Mouse (Mus musculus): ENCODE data around the gene Aldh3b2. TPM values are rescaled to one million over a fixed set of nuclear protein-coding genes. Genes with fewer than 3 reads are reported as not detected.
"Not testable (repeated sequence)": the region's sequence is repeated elsewhere in the genome, so short reads cannot be mapped to it uniquely, and the experiment has no call there.

Gene Aldh3b2
- total RNA-seq, 1 experiment from 2014 or later = not detected

GRCm38 (mm10) chr19:3942986-3943735 lies 29.0 kb upstream of the Aldh3b2 start:
- ATAC-seq (replicated peaks in 1 of 2; ENCODE audit: insufficient read depth in 1 of 2, low FRiP score in 2 of 2, low TSS enrichment in 1 of 2, low read depth in 1 of 2, poor library complexity in 2 of 2, severe bottlenecking in 2 of 2) = peak; percentile 25 to 65; a peak in 2 of 4 replicates

GRCm38 (mm10) chr19:3945872-3946564 lies 26.1 kb upstream of the Aldh3b2 start:
- ATAC-seq (replicated peaks in 1 of 2; ENCODE audit: insufficient read depth in 1 of 2, low FRiP score in 2 of 2, low TSS enrichment in 1 of 2, low read depth in 1 of 2, poor library complexity in 2 of 2, severe bottlenecking in 2 of 2) = no peak

DNA sequence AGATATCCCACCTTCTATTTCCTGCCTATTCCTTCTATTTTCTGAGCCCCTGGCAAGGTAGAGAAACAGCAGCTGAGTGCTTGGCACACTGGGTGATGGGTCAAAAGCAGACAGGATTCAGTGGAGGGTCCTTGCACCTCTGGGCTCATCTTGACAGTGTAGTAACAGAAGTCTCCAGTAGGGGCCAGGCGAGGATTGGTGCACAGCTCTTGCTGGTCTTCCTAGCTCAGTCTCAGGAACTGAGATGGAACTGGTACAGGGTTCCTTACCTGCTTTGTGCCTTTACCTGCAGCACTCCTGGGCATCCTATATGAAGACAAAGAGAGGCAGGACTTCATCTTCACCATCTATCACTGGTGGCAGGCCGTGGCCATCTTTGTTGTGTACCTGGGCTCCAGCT lies 25.4 kb upstream of the Aldh3b2 start:
- ATAC-seq (replicated peaks in 1 of 2; ENCODE audit: insufficient read depth in 1 of 2, low FRiP score in 2 of 2, low TSS enrichment in 1 of 2, low read depth in 1 of 2, poor library complexity in 2 of 2, severe bottlenecking in 2 of 2) = peak; percentile 46 to 72; a peak in 1 of 4 replicates

GRCm38 (mm10) chr19:3947813-3948212 lies 24.3 kb upstream of the Aldh3b2 start:
- no peak for ATAC-seq (replicated peaks in 1 of 2; ENCODE audit: insufficient read depth in 1 of 2, low FRiP score in 2 of 2, low TSS enrichment in 1 of 2, low read depth in 1 of 2, poor library complexity in 2 of 2, severe bottlenecking in 2 of 2)

GRCm38 (mm10) chr19:3948546-3948945 lies 23.6 kb upstream of the Aldh3b2 start:
- no peak for ATAC-seq (replicated peaks in 1 of 2; ENCODE audit: insufficient read depth in 1 of 2, low FRiP score in 2 of 2, low TSS enrichment in 1 of 2, low read depth in 1 of 2, poor library complexity in 2 of 2, severe bottlenecking in 2 of 2)

DNA sequence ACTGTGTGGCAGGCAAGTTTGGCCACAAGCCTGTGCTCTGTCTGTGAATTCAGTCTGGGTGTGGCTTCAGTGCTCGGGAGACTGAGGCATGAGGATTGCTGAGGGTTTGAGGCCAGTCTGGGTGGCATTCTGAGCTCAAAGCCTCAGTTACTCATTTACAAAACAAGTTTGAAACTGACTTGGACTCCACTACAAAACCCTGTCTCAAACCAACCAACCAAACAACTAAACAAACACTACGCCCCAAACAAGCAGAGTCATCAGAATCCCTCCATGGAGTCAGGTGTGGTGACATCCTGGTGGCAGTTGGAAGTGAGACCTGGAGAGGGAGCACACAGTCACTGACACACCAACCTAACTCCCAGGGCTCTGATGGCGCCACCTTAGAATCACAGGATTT lies 21.8 kb upstream of the Aldh3b2 start:
- ATAC-seq (replicated peaks in 1 of 2; ENCODE audit: insufficient read depth in 1 of 2, low FRiP score in 2 of 2, low TSS enrichment in 1 of 2, low read depth in 1 of 2, poor library complexity in 2 of 2, severe bottlenecking in 2 of 2) = no peak

- ATAC-seq (replicated peaks in 1 of 2; ENCODE audit: insufficient read depth in 1 of 2, low FRiP score in 2 of 2, low TSS enrichment in 1 of 2, low read depth in 1 of 2, poor library complexity in 2 of 2, severe bottlenecking in 2 of 2) = no peak
Observed at GRCm38 (mm10) chr19:3951461-3951860, 20.7 kb upstream of the Aldh3b2 start.

- no peak for ATAC-seq (replicated peaks in 1 of 2; ENCODE audit: insufficient read depth in 1 of 2, low FRiP score in 2 of 2, low TSS enrichment in 1 of 2, low read depth in 1 of 2, poor library complexity in 2 of 2, severe bottlenecking in 2 of 2)
Observed at GRCm38 (mm10) chr19:3952099-3952498, 20.0 kb upstream of the Aldh3b2 start.

DNA sequence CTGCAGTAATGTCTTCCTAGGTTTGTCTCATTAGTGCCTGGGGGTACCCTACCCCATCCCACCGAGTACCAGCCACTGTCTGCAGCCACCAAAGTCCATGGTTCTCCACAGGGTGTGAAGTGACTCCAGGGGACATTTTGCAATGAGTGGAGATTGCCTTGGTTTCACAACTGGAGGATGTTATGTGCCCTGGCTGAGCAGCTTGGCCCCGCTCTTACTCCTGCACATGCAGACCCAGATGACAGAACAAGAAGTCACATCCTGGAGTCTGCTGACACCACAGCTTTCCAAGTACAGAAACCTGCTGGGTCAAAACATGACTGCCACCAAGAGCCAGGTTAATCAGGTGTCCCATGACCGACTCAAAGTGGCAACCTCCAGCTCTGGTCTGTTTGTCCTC lies 17.1 kb upstream of the Aldh3b2 start:
- ATAC-seq (replicated peaks in 1 of 2; ENCODE audit: insufficient read depth in 1 of 2, low FRiP score in 2 of 2, low TSS enrichment in 1 of 2, low read depth in 1 of 2, poor library complexity in 2 of 2, severe bottlenecking in 2 of 2) = no peak

- ATAC-seq (replicated peaks in 1 of 2; ENCODE audit: insufficient read depth in 1 of 2, low FRiP score in 2 of 2, low TSS enrichment in 1 of 2, low read depth in 1 of 2, poor library complexity in 2 of 2, severe bottlenecking in 2 of 2) = no peak
Observed at GRCm38 (mm10) chr19:3955804-3956203, 16.3 kb upstream of the Aldh3b2 start.

DNA sequence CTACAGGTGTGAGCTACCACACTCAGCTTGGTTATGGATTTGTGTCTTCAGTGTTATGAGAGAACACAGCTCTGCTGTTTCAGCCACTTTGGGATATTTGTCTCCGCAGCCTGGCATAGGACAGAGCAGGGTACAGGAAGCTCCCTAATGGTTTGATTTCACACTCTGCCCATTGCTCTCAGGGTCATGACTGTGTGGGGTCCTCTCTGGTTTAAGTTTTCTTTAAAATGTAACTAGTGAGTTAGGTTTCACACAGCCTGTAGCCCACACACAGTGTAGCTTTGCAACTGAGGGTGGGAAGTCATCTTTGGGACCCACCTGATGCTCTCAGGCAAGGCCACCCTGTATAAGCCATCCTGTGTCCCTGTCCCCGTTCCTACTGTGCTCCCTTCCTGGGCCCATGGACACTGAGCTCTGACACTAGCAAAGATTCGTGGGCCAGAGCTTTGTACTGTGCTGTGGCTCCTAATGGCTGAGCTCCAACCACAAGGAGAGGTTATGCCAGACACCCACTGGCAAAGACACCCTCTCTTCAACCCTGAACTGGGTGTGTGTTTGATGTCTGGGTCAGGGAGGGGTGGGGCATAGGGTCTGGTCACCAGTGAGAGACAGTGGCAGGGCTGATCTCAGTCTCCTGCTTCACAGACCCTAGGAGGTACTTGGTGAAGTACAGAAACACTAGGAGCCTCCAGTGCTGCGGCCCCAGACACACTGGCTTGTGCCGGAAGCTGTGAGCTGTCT lies 14.7 kb upstream of the Aldh3b2 start:
- ATAC-seq (replicated peaks in 1 of 2; ENCODE audit: insufficient read depth in 1 of 2, low FRiP score in 2 of 2, low TSS enrichment in 1 of 2, low read depth in 1 of 2, poor library complexity in 2 of 2, severe bottlenecking in 2 of 2) = not testable (repeated sequence)

DNA sequence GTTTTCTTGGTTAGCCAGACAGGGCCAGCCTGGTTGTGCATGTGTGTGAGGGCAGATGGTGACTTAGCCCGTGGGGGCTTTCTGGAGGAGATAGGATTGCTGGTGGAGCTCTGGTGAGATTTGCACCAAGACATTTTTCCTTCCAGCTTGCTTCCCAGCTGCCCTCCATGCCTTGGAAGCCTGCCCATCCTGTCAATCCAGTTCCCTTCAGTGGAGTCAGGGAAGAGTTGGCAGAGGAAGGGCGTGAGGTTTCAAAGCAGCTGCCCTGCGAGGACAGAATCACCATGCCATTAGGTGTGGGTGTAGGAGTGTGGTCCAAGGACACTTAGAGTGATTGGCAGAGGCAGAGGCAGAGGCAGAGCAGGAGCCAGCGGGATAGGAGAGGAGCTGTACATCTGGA lies 13.7 kb upstream of the Aldh3b2 start, which contains the start of gene Aldh3b3:
Gene Aldh3b3 (plus strand): TSS at position 176 of the 400 bp plus-strand sequence.
- no peak for ATAC-seq (replicated peaks in 1 of 2; ENCODE audit: insufficient read depth in 1 of 2, low FRiP score in 2 of 2, low TSS enrichment in 1 of 2, low read depth in 1 of 2, poor library complexity in 2 of 2, severe bottlenecking in 2 of 2)

- no peak for ATAC-seq (replicated peaks in 1 of 2; ENCODE audit: insufficient read depth in 1 of 2, low FRiP score in 2 of 2, low TSS enrichment in 1 of 2, low read depth in 1 of 2, poor library complexity in 2 of 2, severe bottlenecking in 2 of 2)
Observed at GRCm38 (mm10) chr19:3959030-3959429, 13.1 kb upstream of the Aldh3b2 start.

- no peak for ATAC-seq (replicated peaks in 1 of 2; ENCODE audit: insufficient read depth in 1 of 2, low FRiP score in 2 of 2, low TSS enrichment in 1 of 2, low read depth in 1 of 2, poor library complexity in 2 of 2, severe bottlenecking in 2 of 2)
Observed at GRCm38 (mm10) chr19:3960211-3960610, 11.9 kb upstream of the Aldh3b2 start.

DNA sequence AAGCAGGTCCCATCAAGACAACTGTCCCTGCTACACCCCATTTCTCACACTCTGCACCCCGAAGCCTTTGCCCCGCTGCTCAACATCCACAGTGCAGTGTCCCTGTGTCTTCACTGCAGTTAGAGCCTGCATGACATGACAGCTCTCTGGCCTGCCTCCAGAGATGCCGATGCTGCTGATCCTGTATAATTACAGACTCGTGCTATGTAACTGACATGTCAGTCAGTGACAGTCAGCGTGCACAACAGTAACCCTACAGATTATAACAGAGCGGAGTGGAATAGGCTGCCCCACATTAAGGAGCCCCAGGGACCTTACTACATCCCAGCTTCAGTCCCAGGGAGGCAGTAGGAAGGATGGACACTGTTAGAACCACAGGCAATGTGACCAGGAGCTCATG lies 10.3 kb upstream of the Aldh3b2 start:
- ATAC-seq (replicated peaks in 1 of 2; ENCODE audit: insufficient read depth in 1 of 2, low FRiP score in 2 of 2, low TSS enrichment in 1 of 2, low read depth in 1 of 2, poor library complexity in 2 of 2, severe bottlenecking in 2 of 2) = not testable (repeated sequence)

DNA sequence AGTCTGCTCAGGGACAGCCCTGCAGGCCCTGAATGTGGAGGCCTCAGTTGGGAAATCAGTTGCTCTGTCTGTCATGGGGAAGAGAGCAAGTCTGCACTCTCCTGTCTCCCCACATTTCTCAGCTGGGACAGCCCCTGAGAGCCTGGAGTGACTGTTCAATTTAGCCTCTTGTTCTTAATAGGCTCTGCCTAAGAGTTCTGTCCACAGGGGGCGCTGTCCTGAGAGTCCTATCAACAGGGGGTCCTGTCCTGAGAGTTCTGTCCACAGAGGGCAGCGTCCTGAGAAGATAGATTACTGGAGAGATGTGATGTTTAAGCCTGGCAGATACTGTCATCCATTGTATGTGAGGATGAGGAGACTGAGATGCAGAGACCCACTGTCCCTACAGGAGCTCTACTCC lies 9.7 kb upstream of the Aldh3b2 start:
- ATAC-seq (replicated peaks in 1 of 2; ENCODE audit: insufficient read depth in 1 of 2, low FRiP score in 2 of 2, low TSS enrichment in 1 of 2, low read depth in 1 of 2, poor library complexity in 2 of 2, severe bottlenecking in 2 of 2) = no peak

GRCm38 (mm10) chr19:3964030-3964429 lies 8.1 kb upstream of the Aldh3b2 start:
- ATAC-seq (replicated peaks in 1 of 2; ENCODE audit: insufficient read depth in 1 of 2, low FRiP score in 2 of 2, low TSS enrichment in 1 of 2, low read depth in 1 of 2, poor library complexity in 2 of 2, severe bottlenecking in 2 of 2) = no peak; a peak in 1 of 4 replicates

Data from hematopoietic stem cell, adult 5-6 weeks (primary cell).